Mouse (Mus musculus) left cerebral cortex, postnatal 14 days (tissue): Measurements from ENCODE around the gene Lpp. TPM values are rescaled to one million over a fixed set of nuclear protein-coding genes. Genes with fewer than 3 reads are reported as not detected.
A peak's percentile ranks its signal among the peaks of the same experiment; 100 is the strongest.

Experiments used
- DNase-seq, 2 experiments: peaks; one replicate each; pipeline ENCODE4 v3.0.0; 2021 to 2022; ENCODE audit warnings: low spot score in 2 of 2, mixed read lengths in 1 of 2
- intact Hi-C: fragments of 180-260 bp; cut with DNase I; formaldehyde crosslinking; loops from one replicate; pipeline ENCODE4 v1.15.1; 2025
- total RNA-seq, 2 experiments: library from RNA; stranded (reverse); gene quantifications; 2 replicates each; pipeline ENCODE4 v1.2.3; 2021

Gene Lpp
- total RNA-seq, 2 experiments from 2014 or later: 6.8 to 8.3 TPM

- intact Hi-C loops: no loop called here
- no peak for DNase-seq
These were observed 184.5 kb downstream of the Lpp start for GRCm38 (mm10) chr16:24577798-24578197.

DNA sequence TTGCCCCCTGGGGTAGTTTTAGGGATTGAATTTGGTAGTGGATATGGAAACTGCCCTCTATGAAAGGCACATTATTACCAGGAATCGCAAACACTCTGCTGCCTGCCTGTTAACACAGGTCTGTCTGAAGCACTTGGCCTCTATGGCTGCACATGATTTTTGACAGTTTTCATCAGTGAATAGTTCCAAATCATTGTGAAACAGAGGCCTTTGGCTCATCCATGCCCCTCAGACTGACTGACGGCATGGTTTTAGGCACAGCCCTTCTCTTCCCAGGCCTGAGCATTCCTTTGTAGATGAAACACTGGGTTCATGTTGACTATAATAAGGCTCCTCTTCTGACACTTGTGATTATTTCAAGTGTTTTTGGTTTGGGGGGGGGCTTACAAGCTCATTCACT lies 189.5 kb downstream of the Lpp start:
- DNase-seq: no peak
- intact Hi-C loops: no loop called here

- intact Hi-C loops: no loop called here
- no peak for DNase-seq
These were observed 200.2 kb downstream of the Lpp start for GRCm38 (mm10) chr16:24593535-24593934.

DNA sequence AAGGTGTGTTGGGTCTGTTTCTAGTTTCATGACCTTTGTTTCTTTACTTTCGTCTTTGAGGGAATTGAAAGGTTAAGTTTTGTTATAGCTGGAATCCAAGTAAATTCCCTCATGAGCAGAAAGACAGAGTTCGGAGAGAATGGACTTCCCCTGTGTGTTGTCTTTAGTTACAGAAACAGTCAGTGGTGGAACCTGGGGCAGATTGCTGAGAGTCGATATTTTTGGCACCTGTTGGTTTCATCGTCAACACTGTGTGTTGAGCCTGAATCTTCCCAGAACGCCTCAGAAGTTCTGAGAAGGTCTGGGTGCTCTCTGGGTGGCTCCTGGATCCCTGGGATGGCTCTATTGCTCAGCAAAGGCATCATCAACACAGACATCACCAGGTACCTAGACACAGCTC lies 201.2 kb downstream of the Lpp start:
- DNase-seq: no peak
- intact Hi-C loops: no loop called here

- no peak for DNase-seq
- intact Hi-C loops: no loop called here
These were observed 202.2 kb downstream of the Lpp start for GRCm38 (mm10) chr16:24595493-24595892.

GRCm38 (mm10) chr16:24598567-24598966 lies 205.3 kb downstream of the Lpp start:
- DNase-seq: no peak
- intact Hi-C loops: no loop called here

DNA sequence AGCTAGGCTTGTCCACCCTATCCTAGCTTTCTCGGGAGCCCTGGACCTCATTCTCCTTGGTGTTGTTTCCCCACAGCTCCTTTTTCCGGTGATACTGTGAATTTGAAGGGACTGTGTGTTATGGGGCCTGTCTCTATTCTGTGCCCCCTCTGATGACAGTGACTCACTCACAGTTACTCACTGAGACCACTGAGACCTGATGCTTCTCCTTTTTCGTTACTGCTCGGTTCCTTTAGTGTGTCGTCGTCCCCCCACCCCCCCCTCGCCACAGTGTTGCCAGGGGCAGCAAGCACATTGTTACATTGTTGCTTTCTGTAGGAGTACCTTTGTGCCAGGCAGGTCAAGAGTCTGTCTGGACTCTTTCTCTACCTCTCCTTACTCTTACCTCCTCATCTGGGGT lies 206.5 kb downstream of the Lpp start:
- intact Hi-C loops: no loop called here
- no peak for DNase-seq

DNA sequence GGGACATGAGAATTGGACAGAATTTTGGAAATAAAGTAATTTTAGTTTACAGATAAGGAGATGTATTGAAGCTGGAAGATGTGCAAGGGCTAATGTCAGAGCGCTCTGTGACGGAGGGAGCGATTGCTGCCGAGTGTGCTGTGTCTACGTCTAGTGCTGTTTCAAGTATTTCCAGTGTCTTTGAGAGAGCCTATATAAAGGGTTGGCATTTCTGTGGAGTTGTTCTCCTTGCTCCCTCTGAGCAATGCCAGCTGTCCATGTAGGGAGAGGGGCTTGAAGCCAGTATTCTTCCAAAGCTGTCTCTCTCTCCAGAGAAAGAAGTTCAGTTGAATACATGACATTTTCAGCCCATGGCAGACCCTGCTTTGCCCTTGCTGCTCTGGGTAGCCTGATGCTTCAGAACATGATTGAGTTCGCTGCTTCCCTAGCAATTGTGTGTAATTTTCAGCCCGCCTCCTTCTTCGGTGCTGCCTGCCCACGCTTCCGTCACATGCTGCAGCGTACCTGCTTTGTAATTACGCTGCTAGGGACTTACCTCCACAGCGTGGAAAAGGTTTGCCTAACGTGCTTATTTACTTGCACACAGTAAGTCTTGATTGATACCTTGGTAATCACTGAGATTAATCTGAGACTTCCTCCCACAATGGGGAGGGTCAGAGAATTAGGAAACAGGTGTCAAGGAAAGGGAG lies 207.1 kb downstream of the Lpp start:
- intact Hi-C loops: no loop called here
- DNase-seq: no peak

DNA sequence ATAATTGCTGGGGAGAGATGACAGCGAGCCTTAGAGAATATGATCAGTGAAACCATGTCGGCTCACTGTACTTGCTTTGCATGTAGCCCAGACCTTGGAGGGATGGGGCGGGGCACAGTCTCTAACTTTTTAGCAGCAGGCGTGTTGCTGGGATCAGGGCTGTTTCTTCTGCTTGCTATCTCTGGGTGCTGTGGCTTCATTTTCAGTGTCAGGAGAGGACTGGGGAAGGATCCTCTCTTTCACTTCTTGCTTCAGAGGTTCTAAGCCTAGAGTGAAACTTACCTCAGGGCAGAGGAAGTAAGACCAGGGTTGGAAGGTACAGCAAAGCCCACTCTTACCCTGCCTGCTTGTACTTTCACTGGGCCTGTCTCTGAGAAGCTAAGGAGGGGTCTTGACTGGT lies 210.0 kb downstream of the Lpp start:
- intact Hi-C loops: no loop called here
- DNase-seq: no peak

DNA sequence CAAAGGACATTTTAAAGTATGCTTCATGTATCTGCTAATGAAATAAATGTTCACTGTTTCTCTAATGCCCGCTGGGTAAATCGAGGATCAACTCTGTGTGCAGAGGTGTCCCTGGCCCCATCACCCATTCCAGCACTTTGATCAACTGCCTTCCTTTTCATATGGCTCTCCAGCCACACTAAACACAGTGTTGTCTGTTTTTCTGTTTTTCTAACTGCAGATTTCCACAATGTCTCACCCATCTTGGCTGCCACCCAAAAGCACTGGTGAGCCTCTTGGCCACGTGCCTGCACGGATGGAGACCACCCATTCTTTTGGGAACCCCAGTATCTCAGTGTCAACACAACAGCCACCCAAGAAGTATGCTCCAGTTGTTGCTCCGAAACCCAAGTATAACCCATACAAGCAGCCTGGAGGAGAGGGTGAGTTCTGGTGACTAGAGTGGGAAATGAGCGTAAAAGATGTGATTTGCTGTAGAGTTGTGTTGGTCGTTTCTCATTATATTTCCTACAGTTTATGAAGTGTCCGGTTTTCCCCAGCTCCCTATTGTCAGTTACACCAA lies 214.7 kb downstream of the Lpp start:
- no peak for DNase-seq

DNA sequence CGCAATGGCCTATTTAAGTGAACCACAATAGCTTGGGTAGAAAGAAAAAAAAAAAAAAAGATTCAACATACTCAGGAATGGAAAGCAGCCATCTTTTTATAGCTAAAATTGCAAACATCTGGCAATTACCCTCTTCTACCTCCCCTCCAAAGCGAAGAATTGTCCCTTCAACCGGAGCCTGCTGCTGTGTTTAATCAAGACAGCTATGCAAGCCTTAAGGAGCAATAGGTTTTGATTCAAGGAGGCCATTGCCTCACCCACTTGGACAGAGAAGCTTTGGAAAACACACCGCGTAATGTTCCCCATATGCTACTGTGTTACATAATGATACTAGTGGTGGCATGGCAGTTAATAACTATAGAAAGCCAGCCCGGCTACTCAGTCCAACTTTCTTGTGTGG lies 226.2 kb downstream of the Lpp start:
- no peak for DNase-seq
- intact Hi-C loops: no loop called here

More for the DNA sequence above, 214.7 kb downstream of the Lpp start:
- intact Hi-C loops: no loop called here

- no peak for DNase-seq
- intact Hi-C loops: no loop called here
These were observed 226.7 kb downstream of the Lpp start for GRCm38 (mm10) chr16:24620021-24620420.

DNA sequence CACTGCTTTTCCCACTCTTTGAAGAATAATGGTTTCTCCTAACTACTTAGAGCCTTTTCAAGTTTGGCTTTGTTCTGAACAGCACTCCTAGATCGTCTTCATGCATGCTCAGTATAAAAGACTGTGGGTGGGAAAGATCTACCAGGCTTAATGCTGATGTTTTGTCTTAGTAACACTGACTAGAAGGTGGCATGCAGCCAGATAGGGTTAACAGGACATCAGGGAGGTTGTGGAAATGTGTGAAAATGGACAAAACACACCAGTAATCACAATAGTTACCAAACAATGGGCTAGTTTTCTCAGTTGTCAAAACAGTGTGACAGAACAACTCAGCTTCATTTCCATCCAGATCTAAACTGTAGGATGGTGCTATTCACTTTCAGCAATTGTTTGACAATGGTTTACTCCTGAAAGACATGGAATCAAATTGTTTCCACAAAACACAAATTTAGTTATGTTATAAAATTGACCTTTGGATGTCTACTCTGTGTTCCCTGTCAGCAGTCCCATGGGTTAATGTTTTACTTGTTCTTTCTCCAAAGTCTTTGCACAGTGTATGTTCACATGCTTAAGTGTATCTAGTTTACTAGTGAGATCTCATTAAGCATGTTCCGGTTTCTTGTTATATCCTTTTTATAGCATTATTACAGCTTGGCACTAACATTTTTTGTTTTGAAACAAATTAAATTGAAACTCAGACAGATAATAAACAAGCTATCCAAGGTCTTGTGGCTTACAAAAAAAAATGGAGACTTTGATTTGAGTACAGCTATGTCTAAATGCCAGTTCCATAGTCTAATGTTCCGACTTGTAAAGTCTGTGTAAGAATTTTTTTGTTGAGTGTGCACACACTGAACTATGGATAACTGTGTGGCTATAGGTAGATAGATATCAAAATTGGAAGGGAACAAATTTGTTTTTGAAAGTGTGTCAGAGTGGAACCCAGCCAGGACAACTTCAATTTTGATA lies 229.2 kb downstream of the Lpp start:
- intact Hi-C loops: no loop called here
- no peak for DNase-seq

DNA sequence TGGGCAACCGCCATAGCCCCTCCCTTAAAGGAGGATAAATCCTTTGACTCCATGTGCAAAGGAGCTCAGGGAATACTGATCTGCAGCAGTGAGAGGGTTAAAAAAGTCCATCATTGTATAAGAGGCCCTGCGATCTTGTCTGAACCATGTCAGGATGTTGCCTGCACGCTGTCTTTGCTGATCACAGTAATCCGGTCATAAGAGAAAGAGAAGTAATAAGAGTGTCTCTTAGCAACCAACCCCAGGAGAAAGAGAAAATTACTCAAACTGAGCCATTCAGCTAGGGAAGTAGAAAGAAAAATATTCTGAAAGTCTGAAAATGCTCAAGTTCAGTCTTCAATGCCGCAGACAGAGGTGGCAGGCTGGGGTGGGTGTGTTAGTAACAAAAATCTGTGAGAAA lies 231.0 kb downstream of the Lpp start:
- DNase-seq: peak in 1 of 2 experiments; percentile 26
- intact Hi-C loops: no loop called here

DNA sequence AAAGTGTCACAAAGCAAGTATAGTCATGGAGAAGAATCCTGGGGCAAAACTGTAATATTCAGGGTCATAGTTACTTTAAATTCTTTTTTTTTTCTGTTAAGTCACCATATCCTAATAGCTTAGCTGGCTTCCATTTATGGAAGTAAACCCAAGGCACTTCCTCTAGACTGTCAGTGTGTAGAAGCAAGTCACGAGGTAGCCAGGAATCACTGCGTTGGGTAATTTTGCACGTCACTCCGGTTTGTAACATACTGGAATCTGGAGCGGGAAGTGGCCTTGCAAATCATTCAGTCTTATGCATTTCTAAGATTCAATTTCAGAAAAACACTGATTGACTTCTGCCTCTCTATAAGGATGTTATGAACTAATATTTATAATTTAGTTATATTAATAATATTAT lies 232.3 kb downstream of the Lpp start:
- no peak for DNase-seq
- intact Hi-C loops: no loop called here

DNA sequence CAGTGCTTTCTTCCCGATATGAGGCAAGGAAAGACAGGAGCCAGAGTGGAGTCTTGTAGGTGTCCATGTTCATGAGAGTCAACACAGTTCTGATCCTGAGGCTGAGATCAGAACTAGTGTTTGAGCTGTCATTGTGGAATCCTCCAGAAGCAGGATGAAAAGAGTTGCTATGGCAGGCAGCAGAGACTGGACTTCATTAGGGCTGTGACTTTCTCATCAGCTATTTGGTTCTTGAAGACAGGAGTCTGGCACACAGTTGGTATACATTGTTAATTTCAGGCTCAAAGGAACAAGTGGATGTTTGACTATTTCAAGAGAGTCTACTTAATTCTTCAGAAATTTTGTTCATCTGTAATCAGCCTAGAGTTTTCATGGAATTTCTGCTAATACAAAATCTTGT lies 235.5 kb downstream of the Lpp start:
- no peak for DNase-seq
- intact Hi-C loops: no loop called here

DNA sequence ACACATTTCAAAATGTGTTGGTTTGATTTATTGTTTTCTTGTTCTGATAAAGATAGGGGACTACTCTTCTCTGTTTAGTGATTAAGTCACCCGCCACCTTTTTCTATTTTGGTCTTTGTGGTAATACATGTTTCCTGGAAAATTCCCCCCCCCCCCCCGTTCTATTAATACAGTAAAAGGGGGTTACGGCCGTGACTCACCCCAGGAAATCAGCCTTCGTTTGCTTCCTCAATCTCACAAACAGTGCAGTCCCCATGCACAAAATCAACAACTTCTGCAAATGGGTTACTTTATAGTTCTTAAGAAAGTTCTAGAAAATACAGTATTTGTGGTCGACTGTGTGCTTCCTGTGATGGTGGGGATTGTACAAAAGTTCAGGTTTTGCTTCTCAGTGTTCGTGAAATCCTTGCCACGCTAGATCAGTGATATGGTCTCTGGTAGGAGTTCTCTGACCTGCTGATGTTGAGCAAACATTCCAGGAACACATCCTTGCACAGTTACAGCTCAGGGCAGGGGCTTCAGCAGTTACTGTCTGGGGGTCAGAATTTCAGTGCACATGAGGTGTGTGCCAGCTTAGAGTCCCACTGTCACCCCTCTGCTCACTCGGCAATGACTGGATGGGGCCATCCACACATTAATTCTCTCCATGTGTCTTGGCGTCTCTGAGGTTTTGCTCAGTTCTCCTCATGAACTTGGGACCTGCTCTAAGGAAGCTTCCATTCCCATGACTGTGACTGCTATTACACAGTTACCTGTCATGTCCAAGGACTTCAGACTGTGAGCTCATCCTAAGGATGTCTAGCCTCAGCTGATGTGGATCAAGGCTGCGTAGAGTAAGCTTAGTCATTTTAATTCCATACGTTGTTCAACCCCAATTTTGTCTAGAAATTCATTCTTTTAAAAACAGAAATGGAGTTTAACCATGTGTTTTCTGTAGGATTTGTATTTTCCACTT lies 236.2 kb downstream of the Lpp start:
- intact Hi-C loops: no loop called here
- DNase-seq: no peak

- no peak for DNase-seq
- intact Hi-C loops: no loop called here
These were observed 242.1 kb downstream of the Lpp start for GRCm38 (mm10) chr16:24635381-24635919.

DNA sequence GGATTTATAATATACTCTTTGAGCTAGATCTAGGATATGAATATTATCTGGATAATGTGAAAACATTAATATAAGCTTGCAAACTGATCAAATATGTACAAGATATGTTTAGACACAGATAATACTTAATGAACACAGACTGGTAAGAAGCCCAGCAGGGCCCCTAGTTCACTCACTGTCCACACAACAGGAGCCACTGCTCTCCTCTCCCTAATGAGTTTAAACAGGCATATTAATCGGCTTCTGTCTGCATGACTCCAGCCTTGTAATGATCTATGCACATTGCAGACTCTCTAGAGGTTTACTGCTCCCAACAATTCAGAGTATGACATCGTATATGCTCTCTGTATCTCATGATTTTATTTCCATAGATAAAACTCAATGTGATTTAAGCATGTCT lies 243.6 kb downstream of the Lpp start:
- DNase-seq: no peak
- intact Hi-C loops: no loop called here
